Mouse (Mus musculus): ENCODE data around the gene Sap25. TPM values are rescaled to one million over a fixed set of nuclear protein-coding genes. Genes with fewer than 3 reads are reported as not detected.

Sap25 gene
- polyA plus RNA-seq, 1 experiment from 2014 or later = 5.9 TPM

GRCm38 (mm10) chr5:137601365-137601729 lies 39.8 kb upstream of the Sap25 start:
- ATAC-seq = no peak
- Histone ChIP-seq H3K9ac (ENCODE audit: low read depth, low read length) (peak overlapping the region; percentile 54), H3K27ac (ENCODE audit: low read length) (no peak overlapping the region), H3K4me1 (ENCODE audit: control insufficient read depth, insufficient read depth, low read length) (peaks cover 12% of the 10 kb centered on the region), H3K4me3 (ENCODE audit: low read depth, low read length) (peak overlapping the region; percentile 85), H3K4me2 (ENCODE audit: low read length) (peak overlapping the region; percentile 84), H3K9me3 (replicated peaks; ENCODE audit: control insufficient read depth, low read length, poor library complexity, severe bottlenecking) (no peaks in the 10 kb centered on the region), H3K36me3 (ENCODE audit: control insufficient read depth, insufficient read depth, low read length) (peaks cover 3% of the 10 kb centered on the region; the same call in 1 of the 2 replicates), H3K27me3 (ENCODE audit: control insufficient read depth, insufficient read depth, low read depth, low read length) (no peaks in the 10 kb centered on the region)
- under 1% methylated on average over 22 of the region's 22 CpGs for WGBS

DNA sequence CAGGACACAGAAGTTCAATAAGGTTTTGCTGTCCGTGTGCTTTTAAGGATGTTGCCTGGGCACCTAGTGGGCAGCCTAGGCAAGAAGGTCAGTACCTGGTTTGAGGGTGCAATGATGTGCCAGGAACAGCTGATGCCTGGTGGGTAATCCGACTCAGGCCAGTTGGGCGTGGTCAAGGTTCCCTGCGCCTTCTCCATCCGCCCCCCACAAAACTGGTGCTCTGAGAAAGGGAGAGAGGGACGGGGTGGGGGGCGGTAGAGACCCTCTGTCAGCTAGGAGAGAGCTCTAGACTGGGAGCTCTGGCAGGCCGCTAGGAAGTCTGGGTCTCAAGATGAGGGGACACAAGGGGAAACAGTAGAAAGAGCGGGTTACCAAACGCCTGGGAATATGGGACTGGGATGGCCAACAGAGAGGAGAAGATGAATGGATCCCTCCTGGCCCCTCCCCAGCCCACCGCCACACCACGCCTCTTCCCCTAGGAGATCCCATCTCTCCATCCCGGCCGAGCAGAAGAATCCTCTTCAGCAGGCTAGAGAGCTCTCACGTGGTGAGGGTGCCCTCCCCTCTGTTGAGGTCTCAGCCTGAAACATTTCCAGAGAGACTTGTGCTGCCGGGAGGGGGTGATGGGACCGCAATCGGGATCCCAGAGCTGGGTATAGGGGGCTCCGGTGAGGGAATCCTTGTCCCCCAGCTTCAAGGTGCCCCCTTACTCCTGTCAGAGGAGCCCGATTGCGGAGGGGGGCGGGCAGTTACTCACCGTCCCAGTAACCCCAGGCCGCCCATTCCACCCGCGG lies 33.1 kb upstream of the Sap25 start:
- H3K4me1 ChIP-seq (ENCODE audit: control insufficient read depth, insufficient read depth, low read length) = peaks cover 3% of the 10 kb centered on the region
- H3K36me3 ChIP-seq (ENCODE audit: control insufficient read depth, insufficient read depth, low read length) = no peaks in the 10 kb centered on the region
- H3K9ac ChIP-seq (ENCODE audit: low read depth, low read length) = peak overlapping the region; percentile 1
- H3K9me3 ChIP-seq (replicated peaks; ENCODE audit: control insufficient read depth, low read length, poor library complexity, severe bottlenecking) = no peaks in the 10 kb centered on the region
- 0 out of 2 replicates have a peak overlapping the region, but pooled peaks have one; percentile 6 for H3K4me3 ChIP-seq (ENCODE audit: low read depth, low read length)
- peak overlapping the region; percentile 31 for H3K4me2 ChIP-seq (ENCODE audit: low read length)
- H3K27ac ChIP-seq (ENCODE audit: low read length) = no peak overlapping the region
- H3K27me3 ChIP-seq (ENCODE audit: control insufficient read depth, insufficient read depth, low read depth, low read length) = peaks cover 12% of the 10 kb centered on the region
- WGBS = 11% methylated on average over 26 of the region's 26 CpGs
- no peak for ATAC-seq

- H3K9ac ChIP-seq (ENCODE audit: low read depth, low read length) = peak overlapping the region; percentile 1
- no peak overlapping the region for H3K4me3 ChIP-seq (ENCODE audit: low read depth, low read length)
Measured at GRCm38 (mm10) chr5:137608654-137609190, 32.4 kb upstream of the Sap25 start.

GRCm38 (mm10) chr5:137609292-137609691 lies 31.8 kb upstream of the Sap25 start:
- Histone ChIP-seq H3K4me3 (ENCODE audit: low read depth, low read length) (no peak overlapping the region), H3K4me1 (ENCODE audit: control insufficient read depth, insufficient read depth, low read length) (peaks cover 3% of the 10 kb centered on the region), H3K27me3 (ENCODE audit: control insufficient read depth, insufficient read depth, low read depth, low read length) (peaks cover 12% of the 10 kb centered on the region), H3K27ac (ENCODE audit: low read length) (no peak overlapping the region), H3K36me3 (ENCODE audit: control insufficient read depth, insufficient read depth, low read length) (no peaks in the 10 kb centered on the region), H3K4me2 (ENCODE audit: low read length) (no peak overlapping the region), H3K9ac (ENCODE audit: low read depth, low read length) (no peak overlapping the region), H3K9me3 (replicated peaks; ENCODE audit: control insufficient read depth, low read length, poor library complexity, severe bottlenecking) (no peaks in the 10 kb centered on the region)
- WGBS = 55% methylated on average over 3 of the region's 3 CpGs
- ATAC-seq = no peak

More at GRCm38 (mm10) chr5:137608654-137609190, 32.4 kb upstream of the Sap25 start:
- peaks cover 3% of the 10 kb centered on the region for H3K4me1 ChIP-seq (ENCODE audit: control insufficient read depth, insufficient read depth, low read length)
- no peaks in the 10 kb centered on the region for H3K36me3 ChIP-seq (ENCODE audit: control insufficient read depth, insufficient read depth, low read length)
- no peaks in the 10 kb centered on the region for H3K9me3 ChIP-seq (replicated peaks; ENCODE audit: control insufficient read depth, low read length, poor library complexity, severe bottlenecking)
- no peak for ATAC-seq
- H3K27ac ChIP-seq (ENCODE audit: low read length) = no peak overlapping the region
- peak overlapping the region; percentile 31 for H3K4me2 ChIP-seq (ENCODE audit: low read length)
- H3K27me3 ChIP-seq (ENCODE audit: control insufficient read depth, insufficient read depth, low read depth, low read length) = peaks cover 12% of the 10 kb centered on the region
- WGBS = 18% methylated on average over 23 of the region's 23 CpGs

GRCm38 (mm10) chr5:137610056-137610455 lies 31.1 kb upstream of the Sap25 start:
- no peak overlapping the region for H3K9ac ChIP-seq (ENCODE audit: low read depth, low read length)
- H3K9me3 ChIP-seq (replicated peaks; ENCODE audit: control insufficient read depth, low read length, poor library complexity, severe bottlenecking) = no peaks in the 10 kb centered on the region
- WGBS = 78% methylated on average over 4 of the region's 4 CpGs
- no peak for ATAC-seq
- no peak overlapping the region for H3K27ac ChIP-seq (ENCODE audit: low read length)
- no peak overlapping the region for H3K4me3 ChIP-seq (ENCODE audit: low read depth, low read length)
- no peak overlapping the region for H3K4me2 ChIP-seq (ENCODE audit: low read length)
- H3K27me3 ChIP-seq (ENCODE audit: control insufficient read depth, insufficient read depth, low read depth, low read length) = peaks cover 12% of the 10 kb centered on the region
- no peaks in the 10 kb centered on the region for H3K36me3 ChIP-seq (ENCODE audit: control insufficient read depth, insufficient read depth, low read length)
- H3K4me1 ChIP-seq (ENCODE audit: control insufficient read depth, insufficient read depth, low read length) = peaks cover 3% of the 10 kb centered on the region

GRCm38 (mm10) chr5:137610548-137611244 lies 30.4 kb upstream of the Sap25 start:
- no peak overlapping the region for H3K9ac ChIP-seq (ENCODE audit: low read depth, low read length)
- H3K27ac ChIP-seq (ENCODE audit: low read length) = no peak overlapping the region
- H3K27me3 ChIP-seq (ENCODE audit: control insufficient read depth, insufficient read depth, low read depth, low read length) = peaks cover 12% of the 10 kb centered on the region
- H3K9me3 ChIP-seq (replicated peaks; ENCODE audit: control insufficient read depth, low read length, poor library complexity, severe bottlenecking) = no peaks in the 10 kb centered on the region
- no peaks in the 10 kb centered on the region for H3K36me3 ChIP-seq (ENCODE audit: control insufficient read depth, insufficient read depth, low read length)
- no peak overlapping the region for H3K4me2 ChIP-seq (ENCODE audit: low read length)
- H3K4me3 ChIP-seq (ENCODE audit: low read depth, low read length) = no peak overlapping the region
- H3K4me1 ChIP-seq (ENCODE audit: control insufficient read depth, insufficient read depth, low read length) = peaks cover 3% of the 10 kb centered on the region
- WGBS = 23% methylated on average over 11 of the region's 12 CpGs
- ATAC-seq = no peak

GRCm38 (mm10) chr5:137611245-137611602 lies 29.9 kb upstream of the Sap25 start:
- Histone ChIP-seq H3K4me2 (ENCODE audit: low read length) (no peak overlapping the region), H3K4me3 (ENCODE audit: low read depth, low read length) (no peak overlapping the region), H3K9me3 (replicated peaks; ENCODE audit: control insufficient read depth, low read length, poor library complexity, severe bottlenecking) (no peaks in the 10 kb centered on the region), H3K4me1 (ENCODE audit: control insufficient read depth, insufficient read depth, low read length) (peaks cover 3% of the 10 kb centered on the region), H3K27ac (ENCODE audit: low read length) (no peak overlapping the region), H3K27me3 (ENCODE audit: control insufficient read depth, insufficient read depth, low read depth, low read length) (peaks cover 12% of the 10 kb centered on the region), H3K36me3 (ENCODE audit: control insufficient read depth, insufficient read depth, low read length) (no peaks in the 10 kb centered on the region), H3K9ac (ENCODE audit: low read depth, low read length) (no peak overlapping the region)
- 26% methylated on average over 6 of the region's 6 CpGs for WGBS
- no peak for ATAC-seq

DNA sequence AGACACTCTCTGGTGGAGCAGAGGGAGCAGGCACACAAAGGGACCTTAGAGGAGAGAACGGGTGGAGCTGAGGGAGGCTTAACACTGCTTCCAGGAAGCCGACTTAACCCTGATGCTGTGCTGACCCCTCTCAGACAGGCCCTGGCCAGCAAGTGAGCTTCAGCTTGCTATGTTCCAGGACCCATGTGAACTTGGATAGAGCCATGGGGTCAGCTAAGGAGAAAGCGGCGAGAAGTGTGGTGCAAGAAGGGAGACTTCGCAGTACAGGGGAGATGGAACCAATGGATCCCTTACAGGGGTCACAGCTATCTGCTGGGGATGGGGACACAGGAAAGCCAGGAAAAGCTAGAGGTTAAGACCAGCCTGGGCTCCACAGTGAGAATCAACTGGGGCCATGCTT lies 28.1 kb upstream of the Sap25 start:
- H3K9ac ChIP-seq (ENCODE audit: low read depth, low read length) = no peak overlapping the region
- no peak for ATAC-seq

GRCm38 (mm10) chr5:137613550-137613949 lies 27.6 kb upstream of the Sap25 start, which contains the start of gene Pcolce:
Gene Pcolce (minus strand): TSS chr5:137613784.
- no peak for ATAC-seq
- Histone ChIP-seq H3K27ac (ENCODE audit: low read length) (no peak within 1 kb of the TSS), H3K27me3 (ENCODE audit: control insufficient read depth, insufficient read depth, low read depth, low read length) (peaks cover 7% of the 10 kb centered on the region), H3K9ac (ENCODE audit: low read depth, low read length) (no peak within 1 kb of the TSS), H3K4me2 (ENCODE audit: low read length) (no peak within 1 kb of the TSS), H3K36me3 (ENCODE audit: control insufficient read depth, insufficient read depth, low read length) (no peaks in the 10 kb centered on the region), H3K4me1 (ENCODE audit: control insufficient read depth, insufficient read depth, low read length) (no peaks in the 10 kb centered on the region; the same call in 1 of the 2 replicates), H3K4me3 (ENCODE audit: low read depth, low read length) (no peak within 1 kb of the TSS), H3K9me3 (replicated peaks; ENCODE audit: control insufficient read depth, low read length, poor library complexity, severe bottlenecking) (no peaks in the 10 kb centered on the region)
- 68% methylated on average over 11 of the region's 11 CpGs for WGBS

More for the DNA sequence above, 28.1 kb upstream of the Sap25 start:
- no peak overlapping the region for H3K4me3 ChIP-seq (ENCODE audit: low read depth, low read length)
- peaks cover 12% of the 10 kb centered on the region for H3K27me3 ChIP-seq (ENCODE audit: control insufficient read depth, insufficient read depth, low read depth, low read length)
- no peak overlapping the region for H3K27ac ChIP-seq (ENCODE audit: low read length)
- peaks cover 3% of the 10 kb centered on the region for H3K4me1 ChIP-seq (ENCODE audit: control insufficient read depth, insufficient read depth, low read length)
- no peaks in the 10 kb centered on the region for H3K36me3 ChIP-seq (ENCODE audit: control insufficient read depth, insufficient read depth, low read length)
- WGBS = 60% methylated on average over 5 of the region's 5 CpGs
- H3K4me2 ChIP-seq (ENCODE audit: low read length) = no peak overlapping the region
- H3K9me3 ChIP-seq (replicated peaks; ENCODE audit: control insufficient read depth, low read length, poor library complexity, severe bottlenecking) = no peaks in the 10 kb centered on the region

All from midbrain, embryonic 16.5 days (tissue).